Mouse (Mus musculus): Measurements from ENCODE around the gene Slc45a1. TPM values are rescaled to one million over a fixed set of nuclear protein-coding genes. Genes with fewer than 3 reads are reported as not detected.
A peak's percentile ranks its signal among the peaks of the same experiment; 100 is the strongest.

Gene Slc45a1
- polyA plus RNA-seq, 1 experiment from 2014 or later, result 0.80 TPM

DNA sequence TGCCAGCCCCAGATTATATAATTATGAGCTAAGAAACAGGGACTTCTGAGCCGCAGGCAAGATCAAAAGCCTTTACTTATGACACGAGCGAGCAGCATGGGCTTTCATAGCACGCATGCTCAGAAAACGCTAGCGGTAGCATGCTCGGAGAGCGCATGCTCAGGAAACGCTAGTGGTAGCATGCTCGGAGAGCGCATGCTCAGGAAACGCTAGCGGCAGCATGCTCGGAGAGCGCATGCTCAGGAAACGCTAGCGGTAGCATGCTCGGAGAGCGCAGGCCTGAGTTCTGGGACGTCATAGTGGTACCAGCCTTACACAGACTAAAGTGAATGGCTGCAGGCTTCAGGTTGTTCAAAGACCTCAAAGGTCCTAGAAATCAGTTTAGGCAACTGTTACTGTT, 26.8 kb upstream of the Slc45a1 start:
- no peak overlapping the region for H3K4me2 ChIP-seq (replicated peaks)
- no peaks in the 10 kb centered on the region for H3K36me3 ChIP-seq
- no peaks in the 10 kb centered on the region for H3K27me3 ChIP-seq (replicated peaks)
- no peak overlapping the region for H3K4me3 ChIP-seq (replicated peaks)
- no peak overlapping the region for H3K9ac ChIP-seq
- 0 out of 2 replicates have a peak, but pooled peaks cover 4% of the 10 kb centered on the region for H3K4me1 ChIP-seq (replicated peaks)
- H3K27ac ChIP-seq, result no peak overlapping the region
- ATAC-seq, result no peak
- H3K9me3 ChIP-seq, result no peaks in the 10 kb centered on the region
- WGBS, result 96% methylated on average over 20 of the region's 20 CpGs

DNA sequence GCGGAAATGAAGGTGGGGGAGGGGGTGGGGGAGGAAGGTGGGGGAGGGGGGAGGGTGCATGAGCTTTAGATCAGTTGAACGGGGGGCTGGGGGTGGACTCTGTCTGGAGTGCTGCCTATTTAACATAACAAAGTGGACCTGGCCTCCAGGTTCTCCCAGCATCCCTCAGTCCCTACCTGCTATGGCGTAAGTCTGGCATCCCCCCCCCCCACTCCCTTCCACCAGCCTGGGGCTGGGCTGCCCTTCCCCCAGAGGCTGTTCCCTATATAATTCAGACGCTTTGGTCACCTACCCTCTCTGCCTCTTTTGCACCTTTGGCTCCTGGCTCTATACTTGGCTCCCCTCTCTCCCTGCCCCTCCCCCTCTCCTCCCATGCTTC, 25.9 kb upstream of the Slc45a1 start:
- no peak for ATAC-seq
- Histone ChIP-seq H3K4me2 (replicated peaks) (no peak overlapping the region), H3K9ac (no peak overlapping the region), H3K4me3 (replicated peaks) (no peak overlapping the region), H3K27me3 (replicated peaks) (no peaks in the 10 kb centered on the region), H3K27ac (no peak overlapping the region), H3K36me3 (no peaks in the 10 kb centered on the region), H3K9me3 (no peaks in the 10 kb centered on the region), H3K4me1 (replicated peaks) (0 out of 2 replicates have a peak, but pooled peaks cover 4% of the 10 kb centered on the region)
- 38% methylated on average over 4 of the region's 4 CpGs for WGBS

DNA sequence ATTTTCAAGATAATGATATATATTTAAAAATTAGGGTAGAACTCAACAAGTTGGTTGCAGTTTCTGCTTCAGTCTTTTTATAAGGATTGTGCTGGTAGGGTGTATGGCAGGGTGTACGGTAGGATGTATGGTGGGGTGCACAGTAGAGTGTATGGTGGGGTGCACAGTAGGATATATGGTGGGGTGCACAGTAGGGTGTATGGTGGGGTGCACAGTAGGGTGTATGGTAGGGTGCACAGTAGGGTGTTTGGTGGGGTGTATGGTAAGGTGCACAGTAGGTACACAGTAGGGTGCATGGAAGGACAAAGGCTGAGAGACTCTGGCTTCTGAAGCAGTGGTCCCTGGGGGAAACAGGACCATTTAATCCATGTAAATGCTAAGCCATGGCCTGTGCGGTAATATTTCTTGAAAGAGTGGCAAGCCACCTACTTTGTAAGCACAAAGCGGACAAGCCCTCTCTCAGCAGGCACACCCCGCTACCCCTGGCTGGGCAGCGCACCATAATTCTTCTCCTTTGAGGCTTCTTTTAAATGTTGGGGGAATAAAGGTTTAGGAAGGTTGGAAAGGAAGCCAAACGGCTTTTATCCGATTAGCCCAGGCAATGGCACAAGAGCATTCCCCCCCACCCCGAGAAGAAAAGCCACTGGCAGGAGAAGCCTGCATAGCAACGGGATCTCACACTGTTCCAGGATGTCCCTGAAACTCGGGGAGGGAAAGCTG, 25.3 kb upstream of the Slc45a1 start:
- Histone ChIP-seq H3K27ac (no peak overlapping the region), H3K9me3 (no peaks in the 10 kb centered on the region), H3K27me3 (replicated peaks) (no peaks in the 10 kb centered on the region), H3K36me3 (no peaks in the 10 kb centered on the region), H3K4me1 (replicated peaks) (0 out of 2 replicates have a peak, but pooled peaks cover 4% of the 10 kb centered on the region), H3K9ac (no peak overlapping the region), H3K4me3 (replicated peaks) (no peak overlapping the region), H3K4me2 (replicated peaks) (no peak overlapping the region)
- no peak for ATAC-seq
- 47% methylated on average over 10 of the region's 10 CpGs for WGBS

DNA sequence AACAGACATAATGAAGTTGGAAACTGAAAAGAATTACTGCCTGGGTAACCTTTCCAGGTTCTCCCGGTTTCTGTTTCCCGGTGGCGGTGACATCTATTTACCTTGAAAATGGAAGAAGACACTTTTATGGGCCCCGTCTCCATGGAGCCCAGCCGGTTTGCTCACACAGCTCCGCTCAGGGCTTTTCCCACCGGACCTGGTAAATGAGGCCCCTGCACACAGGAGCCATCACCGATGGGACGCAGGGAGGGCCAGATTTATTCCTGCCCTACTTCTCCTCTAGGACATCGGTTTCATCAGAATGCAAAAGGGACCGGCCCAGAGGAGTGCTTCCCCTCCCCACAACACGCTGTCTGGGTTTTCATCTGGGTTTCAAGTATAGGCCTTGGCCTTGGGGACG, 24.1 kb upstream of the Slc45a1 start:
- WGBS, result 35% methylated on average over 13 of the region's 13 CpGs

DNA sequence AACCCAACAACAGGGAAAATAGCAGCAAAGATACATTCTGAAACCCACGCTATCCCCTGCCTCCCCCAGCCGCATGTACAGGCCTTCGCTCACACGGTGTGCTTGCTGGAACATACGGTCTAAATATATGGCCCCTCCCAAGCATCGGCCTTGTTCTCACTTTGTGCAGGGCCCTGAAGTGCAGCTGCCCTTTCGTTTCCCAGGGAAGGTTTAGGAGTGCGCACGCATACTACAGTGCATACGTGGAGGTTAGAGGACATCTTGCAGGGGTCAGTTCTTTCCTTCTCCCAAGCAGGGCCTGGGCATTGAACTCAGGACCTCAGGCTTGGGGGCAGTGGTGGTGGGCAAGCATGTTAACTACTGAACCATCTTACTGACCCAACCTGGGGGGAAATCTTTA, 23.3 kb upstream of the Slc45a1 start:
- no peak overlapping the region for H3K4me3 ChIP-seq (replicated peaks)
- 91% methylated on average over 10 of the region's 10 CpGs for WGBS
- no peak for ATAC-seq
- H3K4me1 ChIP-seq (replicated peaks), result 0 out of 2 replicates have a peak, but pooled peaks cover 4% of the 10 kb centered on the region
- H3K4me2 ChIP-seq (replicated peaks), result no peak overlapping the region
- H3K36me3 ChIP-seq, result no peaks in the 10 kb centered on the region
- no peak overlapping the region for H3K27ac ChIP-seq
- H3K9ac ChIP-seq, result no peak overlapping the region
- no peaks in the 10 kb centered on the region for H3K9me3 ChIP-seq
- no peaks in the 10 kb centered on the region for H3K27me3 ChIP-seq (replicated peaks)

More for the DNA sequence above, 24.1 kb upstream of the Slc45a1 start:
- ATAC-seq, result no peak
- Histone ChIP-seq H3K27ac (no peak overlapping the region), H3K4me3 (replicated peaks) (no peak overlapping the region), H3K4me1 (replicated peaks) (0 out of 2 replicates have a peak, but pooled peaks cover 4% of the 10 kb centered on the region), H3K9me3 (no peaks in the 10 kb centered on the region), H3K9ac (no peak overlapping the region), H3K4me2 (replicated peaks) (peak overlapping the region; percentile 4; the same call in 1 of the 2 replicates), H3K27me3 (replicated peaks) (no peaks in the 10 kb centered on the region), H3K36me3 (no peaks in the 10 kb centered on the region)

DNA sequence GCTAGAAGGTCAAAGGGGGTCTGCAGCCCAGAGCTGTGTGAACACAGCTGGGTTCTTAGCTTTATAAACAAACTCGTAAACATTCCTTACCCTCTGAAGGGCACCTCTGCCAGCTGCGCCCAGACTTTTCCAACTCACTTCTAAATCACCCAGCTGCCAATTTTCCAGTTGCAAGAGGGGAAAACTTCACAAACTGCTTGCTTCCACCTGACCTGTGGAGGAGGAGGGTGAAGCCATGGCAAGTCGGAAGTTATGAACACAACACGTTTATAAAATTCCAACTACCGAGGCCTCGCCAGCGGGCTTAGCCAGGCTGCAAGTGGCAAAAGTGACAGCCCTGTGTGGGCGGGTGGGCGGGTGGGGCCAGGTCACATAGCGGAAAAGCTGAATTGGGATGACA, 13.8 kb upstream of the Slc45a1 start:
- Histone ChIP-seq H3K9me3 (no peaks in the 10 kb centered on the region), H3K36me3 (no peaks in the 10 kb centered on the region), H3K27me3 (replicated peaks) (no peaks in the 10 kb centered on the region), H3K4me1 (replicated peaks) (peaks cover 3% of the 10 kb centered on the region; the same call in 1 of the 2 replicates), H3K4me3 (replicated peaks) (no peak overlapping the region), H3K9ac (no peak overlapping the region), H3K4me2 (replicated peaks) (no peak overlapping the region), H3K27ac (no peak overlapping the region)
- ATAC-seq, result no peak
- WGBS, result 73% methylated on average over 10 of the region's 10 CpGs

DNA sequence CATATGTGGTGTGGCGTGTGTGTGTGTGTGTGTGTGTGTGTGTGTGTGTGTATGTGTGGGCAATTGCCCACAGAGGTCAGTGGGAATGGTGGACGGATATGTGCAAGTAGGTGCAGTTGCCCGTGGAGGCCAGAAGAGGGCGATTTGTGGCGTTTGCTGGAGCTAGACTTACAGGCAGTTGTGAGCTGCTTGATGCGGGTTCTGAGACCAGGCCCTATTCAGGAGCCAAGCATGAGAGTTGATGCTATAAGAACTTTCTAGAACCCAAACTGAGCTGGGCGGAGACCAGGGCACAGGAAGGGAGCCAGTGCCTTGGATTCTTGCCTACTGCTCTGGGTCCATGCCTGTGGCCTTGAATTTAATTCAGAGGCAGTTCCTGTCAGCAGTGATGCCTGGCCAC, 12.8 kb upstream of the Slc45a1 start:
- H3K27ac ChIP-seq, result no peak overlapping the region
- no peak overlapping the region for H3K9ac ChIP-seq
- no peak overlapping the region for H3K4me2 ChIP-seq (replicated peaks)
- no peaks in the 10 kb centered on the region for H3K36me3 ChIP-seq
- H3K27me3 ChIP-seq (replicated peaks), result no peaks in the 10 kb centered on the region
- 85% methylated on average over 7 of the region's 7 CpGs for WGBS
- no peak overlapping the region for H3K4me3 ChIP-seq (replicated peaks)
- H3K4me1 ChIP-seq (replicated peaks), result peaks cover 3% of the 10 kb centered on the region; the same call in 1 of the 2 replicates
- H3K9me3 ChIP-seq, result no peaks in the 10 kb centered on the region
- no peak for ATAC-seq

DNA sequence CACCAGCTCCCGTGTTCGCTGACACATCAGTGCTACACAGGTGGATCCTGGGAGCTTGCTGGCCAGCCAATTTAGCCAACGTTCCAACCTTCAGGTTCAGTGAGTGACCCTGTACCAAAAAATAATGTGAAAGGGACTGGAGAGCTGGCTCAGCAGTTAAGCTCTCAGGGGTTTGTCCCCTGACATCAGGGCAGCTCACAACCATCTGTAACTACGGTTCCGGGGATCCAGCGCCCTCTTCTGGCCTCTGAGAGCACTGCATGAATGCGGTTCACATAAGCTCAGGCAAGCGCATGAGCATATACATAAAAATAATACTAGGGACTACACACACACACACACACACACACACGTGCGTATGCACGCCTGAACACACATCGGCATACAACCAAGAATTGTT, 11.2 kb upstream of the Slc45a1 start:
- WGBS, result 59% methylated on average over 12 of the region's 12 CpGs
- ATAC-seq, result no peak
- Histone ChIP-seq H3K36me3 (no peaks in the 10 kb centered on the region), H3K4me1 (replicated peaks) (peaks cover 3% of the 10 kb centered on the region; the same call in 1 of the 2 replicates), H3K4me3 (replicated peaks) (no peak overlapping the region), H3K27me3 (replicated peaks) (no peaks in the 10 kb centered on the region), H3K9me3 (no peaks in the 10 kb centered on the region), H3K9ac (no peak overlapping the region), H3K27ac (no peak overlapping the region), H3K4me2 (replicated peaks) (no peak overlapping the region)

DNA sequence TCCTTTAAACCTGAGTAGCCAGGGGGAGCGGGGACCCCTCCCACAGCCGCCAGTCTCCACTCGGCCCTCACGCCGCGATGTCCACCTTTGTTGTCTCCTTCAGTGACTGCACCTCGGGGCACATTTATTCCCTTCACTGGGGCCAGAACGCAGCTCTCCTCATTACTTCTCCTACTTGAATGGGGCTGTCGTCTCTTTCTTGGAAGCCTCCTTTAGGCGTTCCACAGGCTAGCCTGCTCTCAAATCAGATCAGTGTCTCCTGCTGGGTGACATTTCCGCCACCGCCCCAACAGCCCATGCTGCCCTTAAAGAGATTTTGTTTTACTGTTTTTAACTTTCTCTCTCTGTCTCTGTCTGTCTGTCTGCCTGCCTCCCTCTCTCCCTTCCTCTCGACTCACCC, 9.9 kb upstream of the Slc45a1 start:
- Histone ChIP-seq H3K4me2 (replicated peaks) (peak overlapping the region; percentile 56), H3K36me3 (no peaks in the 10 kb centered on the region), H3K9ac (peak overlapping the region; percentile 26; the same call in 1 of the 2 replicates), H3K27ac (no peak overlapping the region), H3K4me3 (replicated peaks) (peak overlapping the region; percentile 9; the same call in 1 of the 2 replicates), H3K4me1 (replicated peaks) (peaks cover 3% of the 10 kb centered on the region; the same call in 1 of the 2 replicates), H3K9me3 (no peaks in the 10 kb centered on the region), H3K27me3 (replicated peaks) (no peaks in the 10 kb centered on the region)
- 15% methylated on average over 13 of the region's 13 CpGs for WGBS
- ATAC-seq, result no peak

DNA sequence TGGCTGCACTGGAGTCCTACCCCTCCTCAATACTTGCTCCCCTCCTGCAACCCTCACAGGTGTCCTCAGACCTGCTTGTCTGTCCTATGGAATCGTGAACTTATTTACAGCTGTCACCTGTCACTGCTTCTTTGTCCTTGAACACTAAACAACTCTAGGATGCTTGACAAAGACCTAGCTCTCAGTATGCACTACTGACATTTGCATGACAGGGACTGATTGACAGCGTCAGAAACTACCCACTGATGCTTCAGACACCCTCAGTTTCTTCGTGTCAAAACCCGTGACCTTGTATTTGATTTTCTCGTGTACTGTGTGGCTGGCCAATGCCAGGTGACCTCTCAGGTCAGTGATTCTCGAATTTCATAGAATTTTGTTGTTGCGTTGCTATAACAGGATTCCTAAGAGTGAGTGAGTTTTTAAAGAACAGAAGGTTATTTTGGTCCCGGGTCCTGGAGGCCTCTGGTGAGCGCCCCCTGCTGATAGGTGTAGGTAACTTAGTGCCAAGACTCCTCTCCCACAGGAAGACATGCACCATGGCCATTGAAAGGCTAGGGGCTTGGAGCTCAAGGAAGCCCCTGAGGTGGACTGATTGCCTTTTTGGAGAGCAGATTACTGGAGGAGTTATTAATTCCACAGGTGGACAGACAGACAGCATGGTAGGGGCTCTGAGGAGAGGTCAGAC, 8.1 kb upstream of the Slc45a1 start:
- Histone ChIP-seq H3K9me3 (no peaks in the 10 kb centered on the region), H3K27me3 (replicated peaks) (no peaks in the 10 kb centered on the region), H3K36me3 (no peaks in the 10 kb centered on the region), H3K9ac (no peak overlapping the region), H3K27ac (no peak overlapping the region), H3K4me2 (replicated peaks) (no peak overlapping the region), H3K4me1 (replicated peaks) (peaks cover 6% of the 10 kb centered on the region; the same call in 1 of the 2 replicates), H3K4me3 (replicated peaks) (no peak overlapping the region)
- 69% methylated on average over 9 of the region's 9 CpGs for WGBS
- no peak for ATAC-seq

DNA sequence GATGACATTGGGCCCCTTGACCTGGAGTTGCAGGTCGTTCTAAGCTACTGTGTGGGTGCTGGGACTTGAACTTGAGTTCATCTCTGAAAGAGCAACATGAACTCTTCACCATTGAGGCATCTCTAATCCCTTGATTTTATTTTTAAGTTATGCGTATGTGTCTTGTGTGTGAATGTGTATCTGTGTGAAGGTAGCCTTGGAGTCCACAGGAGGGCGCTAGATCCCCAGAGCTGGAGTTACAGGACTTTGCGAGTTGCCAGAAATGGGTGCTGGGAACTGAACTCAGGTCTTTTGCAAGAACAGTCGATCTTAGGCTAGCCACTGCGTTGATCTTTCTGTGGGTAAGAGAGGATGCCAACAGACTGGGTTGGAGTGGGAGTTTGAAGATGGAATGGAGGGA, 4.5 kb upstream of the Slc45a1 start:
- H3K27me3 ChIP-seq (replicated peaks), result peaks cover 11% of the 10 kb centered on the region
- no peak for ATAC-seq

DNA sequence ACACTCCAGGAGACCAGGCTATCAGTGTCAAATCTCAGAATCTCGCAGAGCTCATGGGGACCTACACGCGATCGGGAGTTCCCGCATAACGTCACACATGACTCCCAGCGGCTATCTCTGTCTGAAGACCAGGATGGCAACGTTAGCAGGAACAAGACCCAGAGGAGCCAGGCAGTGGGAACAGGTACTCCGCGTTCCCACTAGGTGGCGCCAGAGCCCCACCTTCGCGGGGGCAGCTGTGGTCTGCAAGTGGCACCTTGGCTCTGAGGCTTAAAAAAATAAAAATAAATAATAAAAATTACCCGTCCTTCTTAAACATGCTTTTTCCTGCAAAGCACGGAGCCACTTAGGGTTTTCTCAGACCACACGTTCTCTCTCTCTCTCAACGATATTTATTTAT, 4.0 kb upstream of the Slc45a1 start:
- peak; percentile 80 for ATAC-seq
- Histone ChIP-seq H3K27ac (no peak overlapping the region), H3K27me3 (replicated peaks) (peaks cover 15% of the 10 kb centered on the region), H3K4me3 (replicated peaks) (no peak overlapping the region), H3K4me1 (replicated peaks) (0 out of 2 replicates have a peak, but pooled peaks cover 10% of the 10 kb centered on the region), H3K36me3 (no peaks in the 10 kb centered on the region), H3K9me3 (no peaks in the 10 kb centered on the region), H3K9ac (no peak overlapping the region), H3K4me2 (replicated peaks) (peak overlapping the region; percentile 20)
- WGBS, result 4% methylated on average over 17 of the region's 17 CpGs

More for the DNA sequence above, 4.5 kb upstream of the Slc45a1 start:
- Histone ChIP-seq H3K27ac (no peak overlapping the region), H3K9me3 (no peaks in the 10 kb centered on the region), H3K4me3 (replicated peaks) (no peak overlapping the region), H3K36me3 (no peaks in the 10 kb centered on the region), H3K4me1 (replicated peaks) (0 out of 2 replicates have a peak, but pooled peaks cover 10% of the 10 kb centered on the region), H3K4me2 (replicated peaks) (no peak overlapping the region), H3K9ac (no peak overlapping the region)
- 81% methylated on average over 6 of the region's 6 CpGs for WGBS
